Mouse (Mus musculus) gastrocnemius, postnatal 25 days (tissue): ENCODE results near the gene Ifi27l2a. TPM values are rescaled to one million over a fixed set of nuclear protein-coding genes. Genes with fewer than 3 reads are reported as not detected.
A peak's percentile ranks its signal among the peaks of the same experiment; 100 is the strongest.

ENCODE experiments used
- DNase-seq: peaks from one replicate; pipeline ENCODE4 v3.0.0; 2022
- total RNA-seq, 2 experiments: library from RNA; stranded (reverse); gene quantifications; 1 replicate in 1 of 2; 2 replicates in 1 of 2; pipeline ENCODE4 v1.2.3; 2021

The Ifi27l2a gene
- total RNA-seq, 2 experiments from 2014 or later, result 6.4 to 44.3 TPM

GRCm38 (mm10) chr12:103426710-103427109, 16.8 kb downstream of the Ifi27l2a start:
- no peak for DNase-seq

DNA sequence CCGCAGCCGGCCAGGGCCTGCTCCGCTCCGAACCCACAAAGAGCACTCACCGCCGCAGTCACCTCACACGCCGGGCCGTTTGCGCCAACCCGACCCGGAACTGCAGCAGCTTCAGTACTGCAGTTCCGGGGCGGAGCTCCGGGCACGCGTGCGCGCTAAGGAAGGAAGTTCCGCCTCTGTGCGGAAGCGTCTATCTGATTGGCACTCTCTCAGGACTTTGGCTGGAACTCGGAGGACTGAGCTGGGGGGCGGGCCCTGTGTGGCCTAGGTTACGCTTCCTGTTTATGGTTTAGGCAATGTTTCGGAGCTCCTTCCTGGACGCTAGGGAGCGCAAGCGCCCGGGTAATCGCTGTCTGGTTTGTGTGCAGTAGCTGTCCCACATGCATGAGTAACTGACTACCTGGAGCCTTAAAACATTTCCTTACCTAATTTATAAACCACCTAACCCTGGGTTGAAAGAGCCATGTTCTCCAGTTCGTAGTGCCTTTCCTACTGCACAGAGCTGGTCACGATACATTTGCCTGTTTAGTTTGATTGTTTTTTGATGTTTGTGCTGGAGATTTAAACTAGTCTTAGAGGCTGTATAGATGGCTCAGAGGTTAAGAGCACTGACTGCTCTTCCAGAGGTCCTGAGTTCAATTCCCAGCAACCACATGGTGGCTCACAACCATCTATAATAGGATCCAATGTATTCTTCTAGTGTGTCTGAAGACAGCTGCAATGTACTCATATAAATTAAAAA, 17.6 kb downstream of the Ifi27l2a start, which contains the start of gene Ddx24:
TSS of gene Ddx24 (minus strand) at position 102 of the 742 bp plus-strand sequence.
- DNase-seq, result peak; percentile 99

DNA sequence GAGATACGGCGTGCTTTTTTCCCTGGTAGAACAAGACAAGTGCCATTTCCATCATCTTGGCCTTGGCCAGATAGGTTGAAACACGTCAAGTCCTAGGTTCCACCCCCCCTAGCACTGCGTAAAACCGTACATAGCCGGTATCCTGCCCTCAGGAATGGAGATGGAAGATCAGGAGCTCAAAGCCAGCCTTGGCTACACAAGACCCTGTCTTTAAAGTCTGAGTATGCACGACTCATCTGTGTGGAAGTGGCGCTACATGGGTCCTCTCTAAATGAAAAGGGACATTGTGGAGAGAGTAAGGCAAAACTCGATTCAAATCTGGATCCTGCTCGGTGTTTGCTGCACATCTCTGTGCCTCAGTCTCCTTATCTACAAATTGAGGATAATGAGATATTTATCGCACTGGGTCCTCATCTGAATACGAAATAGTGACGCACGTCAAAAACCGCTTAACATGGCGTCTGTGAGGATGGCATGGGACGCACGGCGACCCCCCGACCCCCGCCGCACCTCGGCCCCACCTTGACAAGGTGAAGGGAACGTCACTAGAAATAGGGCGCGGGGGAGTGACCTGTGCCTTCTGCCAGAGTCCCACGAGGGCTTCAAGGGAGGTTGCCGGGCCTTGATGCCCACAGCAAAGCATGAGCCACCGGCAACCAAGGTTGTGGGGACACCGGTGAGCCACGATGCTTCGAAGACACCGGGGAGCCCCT, 18.3 kb downstream of the Ifi27l2a start:
- no peak for DNase-seq

GRCm38 (mm10) chr12:103408144-103408543, 35.3 kb downstream of the Ifi27l2a start:
- no peak for DNase-seq

- no peak for DNase-seq
Observed at GRCm38 (mm10) chr12:103407720-103408119, 35.8 kb downstream of the Ifi27l2a start, which contains the start of gene 9330161L09Rik. TSS of gene 9330161L09Rik (minus strand) at chr12:103407820.

- DNase-seq, result no peak
Observed at GRCm38 (mm10) chr12:103404131-103404530, 39.3 kb downstream of the Ifi27l2a start.

DNA sequence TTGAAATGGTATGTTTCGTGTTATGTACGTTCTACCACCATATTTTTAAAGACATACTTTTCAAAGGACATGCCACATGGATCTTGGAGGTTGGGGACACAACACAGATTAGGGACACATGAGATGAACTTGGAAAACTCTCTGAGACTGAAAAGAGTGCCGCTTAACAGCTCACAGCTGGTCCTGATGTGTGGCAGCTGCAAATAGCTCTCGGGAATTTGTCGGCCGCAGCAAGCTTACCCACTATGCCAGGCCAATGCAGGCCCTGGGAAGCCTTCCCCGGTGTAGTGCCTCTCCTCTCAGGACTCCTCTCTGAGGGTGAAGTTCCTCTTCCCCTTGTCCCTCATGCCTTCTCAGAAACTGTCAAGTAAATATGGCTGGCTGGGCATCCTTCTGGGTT, 46.7 kb downstream of the Ifi27l2a start:
- no peak for DNase-seq

- DNase-seq, result no peak
Observed at GRCm38 (mm10) chr12:103395486-103396275, 47.8 kb downstream of the Ifi27l2a start.

DNA sequence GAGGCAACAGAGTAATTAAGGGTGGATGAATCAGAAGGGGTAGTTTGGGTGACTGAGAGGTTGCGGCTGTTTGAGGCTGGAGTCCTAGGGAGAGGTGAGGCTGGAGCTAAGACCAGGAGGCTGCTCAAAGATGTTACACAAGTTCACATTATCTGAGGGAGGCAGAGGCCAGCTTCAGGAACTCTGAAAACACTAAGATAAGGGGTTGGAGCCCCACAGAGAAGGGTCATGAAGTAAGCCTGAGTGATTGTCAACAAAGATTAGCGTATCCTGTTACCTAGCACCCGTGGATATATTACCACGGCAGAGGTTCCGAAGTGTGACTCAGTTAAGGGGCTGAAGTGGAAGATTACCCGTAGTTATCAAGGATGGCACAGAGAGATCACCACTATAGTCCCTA, 50.0 kb downstream of the Ifi27l2a start:
- DNase-seq, result no peak

Other genes with a start within 250 kb of the Ifi27l2a start
- gene Prima1, start 201.5 kb downstream of the Ifi27l2a start, total RNA-seq, result 10 to 100 TPM; 20.1 to 21.1 TPM
- not detected for gene Fam181a, start 132.7 kb downstream of the Ifi27l2a start, total RNA-seq
- 100 to 1,000 TPM; 196 to 518 TPM for gene Asb2, start 87.7 kb downstream of the Ifi27l2a start, total RNA-seq
- 1 to 10 TPM; 2.0 to 3.5 TPM for gene Otub2, start 55.0 kb downstream of the Ifi27l2a start, total RNA-seq
- gene 9330161L09Rik, start 35.9 kb downstream of the Ifi27l2a start, total RNA-seq, result under 1 TPM; 0.46 to 0.74 TPM
- gene Ddx24, start 17.9 kb downstream of the Ifi27l2a start, total RNA-seq, result 10 to 100 TPM; 54.4 to 59.7 TPM
- 10 to 100 TPM; 62.8 to 80.9 TPM for gene Ifi27, start 9.5 kb downstream of the Ifi27l2a start, total RNA-seq
- not detected for gene Ifi27l2b, start 13.5 kb upstream of the Ifi27l2a start, total RNA-seq
- gene Ppp4r4, start 88.6 kb upstream of the Ifi27l2a start, total RNA-seq, result under 1 TPM; 0.29 to 0.33 TPM
- gene Serpina10, start 187.8 kb upstream of the Ifi27l2a start, total RNA-seq, result not detected
- not detected for gene Serpina6, start 213.5 kb upstream of the Ifi27l2a start, total RNA-seq
- gene Serpina16, start 232.5 kb upstream of the Ifi27l2a start, total RNA-seq, result not detected